Mouse (Mus musculus): ENCODE results near the gene Tmem131l.

The Tmem131l gene

GRCm38 (mm10) chr3:83864064-83864548 lies 175.9 kb downstream of the Tmem131l start:
- no peak for DNase-seq (ENCODE audit: low read depth)

GRCm38 (mm10) chr3:83862956-83863355 lies 177.0 kb downstream of the Tmem131l start:
- peak; percentile 84 for DNase-seq (ENCODE audit: low read depth)

GRCm38 (mm10) chr3:83859595-83859994 lies 180.4 kb downstream of the Tmem131l start:
- peak; percentile 61 for DNase-seq (ENCODE audit: low read depth)

DNA sequence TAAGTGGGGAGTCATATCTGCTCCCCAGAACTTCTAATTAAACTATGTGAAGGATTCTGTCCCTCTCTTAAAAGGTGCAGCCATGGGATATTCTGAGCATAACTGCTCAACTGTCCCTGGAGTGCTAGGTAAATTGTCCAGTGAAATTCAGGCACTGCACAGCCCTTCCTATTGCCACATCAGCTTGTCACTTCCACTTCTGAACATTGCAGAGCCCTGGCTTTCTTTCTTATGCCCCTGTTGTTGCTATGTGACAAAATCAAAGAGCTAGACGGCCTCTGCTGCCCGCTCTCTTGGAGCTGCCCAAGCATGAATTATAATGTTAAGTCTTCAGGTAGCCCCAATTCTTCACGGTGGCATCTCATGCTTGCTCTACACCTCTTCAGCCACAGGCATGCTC lies 180.9 kb downstream of the Tmem131l start:
- no peak for DNase-seq (ENCODE audit: low read depth)

- no peak for DNase-seq (ENCODE audit: low read depth)
Measured at GRCm38 (mm10) chr3:83857621-83858020, 182.4 kb downstream of the Tmem131l start.

- no peak for DNase-seq (ENCODE audit: low read depth)
Measured at GRCm38 (mm10) chr3:83855643-83856042, 184.3 kb downstream of the Tmem131l start.

GRCm38 (mm10) chr3:83849341-83849740 lies 190.6 kb downstream of the Tmem131l start:
- no peak for DNase-seq (ENCODE audit: low read depth)
